Mouse (Mus musculus) thymus, adult 2 months (tissue): ENCODE results near the gene Vmn2r77. TPM values are rescaled to one million over a fixed set of nuclear protein-coding genes. Genes with fewer than 3 reads are reported as not detected.

Source experiments
- DNase-seq: peaks from one replicate; pipeline ENCODE4 v3.0.0; 2021
- H3K27ac ChIP-seq: fragments of 200-500 bp; 2 replicates; pipeline ENCODE4 v1.5.1; 2012; ENCODE audit warnings: low read length, control low read depth; ENCODE audit not compliant: control insufficient read depth, insufficient read depth
- H3K27me3 ChIP-seq: fragments of 200-500 bp; 2 replicates; pipeline ENCODE4 v1.6.1; 2012; ENCODE audit warnings: mild to moderate bottlenecking, low read length, moderate library complexity, mixed read lengths; ENCODE audit not compliant: control insufficient read depth, insufficient read depth
- H3K36me3 ChIP-seq: fragments of 200-500 bp; 2 replicates; pipeline ENCODE4 v1.6.1; 2012; ENCODE audit warnings: mild to moderate bottlenecking, low read length, moderate library complexity; ENCODE audit not compliant: control insufficient read depth, insufficient read depth
- H3K4me1 ChIP-seq: fragments of 200-500 bp; replicated peaks from 2 replicates; pipeline ENCODE4 v1.6.1; 2012; ENCODE audit warnings: low read length; ENCODE audit not compliant: control insufficient read depth, insufficient read depth
- H3K4me3 ChIP-seq: fragments of 200-500 bp; 2 replicates; pipeline ENCODE4 v1.5.1; 2012; ENCODE audit warnings: mild to moderate bottlenecking, low read length, control low read depth, moderate library complexity; ENCODE audit not compliant: control insufficient read depth, insufficient read depth
- CTCF ChIP-seq: fragments of 200-500 bp; IDR thresholded peaks from 2 replicates; pipeline ENCODE4 v1.5.1; 2012; ENCODE audit warnings: mild to moderate bottlenecking, control low read depth, low read length, moderate library complexity, borderline replicate concordance; ENCODE audit not compliant: control insufficient read depth, poor library complexity, insufficient read depth; ENCODE audit errors: extremely low read depth
- POLR2A ChIP-seq: fragments of 200-500 bp; IDR thresholded peaks from 2 replicates; pipeline ENCODE4 v1.6.1; 2012; ENCODE audit warnings: mild to moderate bottlenecking, low read length, control low read depth, moderate library complexity; ENCODE audit not compliant: control insufficient read depth, poor library complexity, insufficient read depth; ENCODE audit errors: extremely low read depth
- WGBS: fragments of 180-500 bp; shearing (Covaris S2); methylation state at CpG from one replicate; pipeline ENCODE4 v1.1.7; 2018; 5-methylcytosine and 5-hydroxymethylcytosine counted together
- polyA plus RNA-seq: library from polyadenylated mRNA; depleted of rRNA; stranded (reverse); fragments of >200 nt; gene quantifications from 2 replicates; pipeline ENCODE4 v1.2.3, GENCODE M21; 2012; rRNA removed

The Vmn2r77 gene
- polyA plus RNA-seq, 1 experiment = not detected

DNA sequence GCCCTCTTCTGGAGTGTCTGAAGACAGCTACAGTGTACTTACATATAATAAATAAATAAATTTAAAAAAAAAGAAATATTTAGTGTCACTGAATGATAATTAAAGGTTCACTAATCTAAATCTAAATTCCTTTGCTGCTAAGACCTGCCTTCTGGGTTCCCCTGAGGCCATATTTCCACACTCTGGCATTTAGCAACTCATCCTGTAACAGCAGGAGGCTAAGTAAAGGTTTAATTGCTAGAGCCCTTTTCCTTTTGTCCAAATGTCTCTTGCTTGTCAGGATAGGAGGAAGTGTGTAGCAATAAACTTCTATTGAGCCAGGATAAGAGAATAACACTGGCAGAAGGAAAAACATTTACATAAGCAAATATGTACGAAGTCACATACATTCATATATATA is 21.6 kb downstream of the Vmn2r77 start:
- Histone ChIP-seq H3K27ac (no peak overlapping the region), H3K27me3 (no peaks in the 10 kb centered on the region), H3K4me3 (no peak overlapping the region), H3K4me1 (no peaks in the 10 kb centered on the region), H3K36me3 (no peaks in the 10 kb centered on the region)
- TF ChIP-seq POLR2A (no peak), CTCF (no peak)
- 64% methylated on average over 1 of the region's 1 CpGs for WGBS
- no peak for DNase-seq

Other genes starting within 250 kb of the Vmn2r77 start
- not detected in 2 replicates for gene Olfr295, start 211.2 kb upstream of the Vmn2r77 start, polyA plus RNA-seq
- gene Olfr294, start 178.4 kb upstream of the Vmn2r77 start, polyA plus RNA-seq = not detected in 2 replicates
- gene Olfr293, start 146.0 kb upstream of the Vmn2r77 start, polyA plus RNA-seq = not detected in 2 replicates
- gene Olfr292, start 106.7 kb upstream of the Vmn2r77 start, polyA plus RNA-seq = not detected in 2 replicates
- gene Folh1, start 19.1 kb upstream of the Vmn2r77 start, polyA plus RNA-seq = 0.04 and 0.17 TPM in 2 replicates
- gene Vmn2r78, start 120.1 kb downstream of the Vmn2r77 start, polyA plus RNA-seq = not detected in 2 replicates
- not detected in 2 replicates for gene Vmn2r79, start 201.1 kb downstream of the Vmn2r77 start, polyA plus RNA-seq